Mouse (Mus musculus): ENCODE results near the gene Ilf3.

GRCm38 (mm10) chr9:21454556-21454955, 86.9 kb downstream of the Ilf3 start:
- TF ChIP-seq CTCF (IDR thresholded peaks at IDR 0.05; ENCODE audit: low read depth): no peak
- TF ChIP-seq EP300 (optimal IDR thresholded peaks at IDR 0.05): no peak

All from stomach, postnatal 0 days (tissue).